Mouse (Mus musculus) limb, embryonic 12.5 days (tissue): ENCODE data around the gene Efna5. TPM values are rescaled to one million over a fixed set of nuclear protein-coding genes. Genes with fewer than 3 reads are reported as not detected.

Experiments
- ATAC-seq: fragments of 200-750 bp; cut with Nextera tagmentation; 2 replicates; pipeline ENCODE4 v1.8.0; 2017; ENCODE audit warnings: low read depth, moderate TSS enrichment; ENCODE audit not compliant: insufficient number of reproducible peaks, insufficient read depth, low FRiP score, low TSS enrichment
- H3K27ac ChIP-seq: fragments of 300-500 bp; sonication (generic); 2 replicates; pipeline ENCODE4 v1.5.1; 2016; ENCODE audit warnings: mild to moderate bottlenecking, moderate library complexity
- H3K27me3 ChIP-seq: fragments of 300-500 bp; sonication (generic); 2 replicates; pipeline ENCODE4 v1.6.1; 2016; ENCODE audit warnings: mild to moderate bottlenecking, moderate library complexity
- H3K36me3 ChIP-seq: fragments of 300-500 bp; sonication (generic); 2 replicates; pipeline ENCODE4 v1.6.1; 2016; ENCODE audit warnings: mild to moderate bottlenecking, moderate library complexity
- H3K4me1 ChIP-seq: fragments of 300-500 bp; sonication (generic); replicated peaks from 2 replicates; pipeline ENCODE4 v1.6.1; 2016
- H3K4me2 ChIP-seq: fragments of 300-500 bp; sonication (generic); 2 replicates; pipeline ENCODE4 v1.6.1; 2016; ENCODE audit warnings: mild to moderate bottlenecking, moderate library complexity
- H3K4me3 ChIP-seq: fragments of 300-500 bp; sonication (generic); replicated peaks from 2 replicates; pipeline ENCODE4 v1.5.1; 2016; ENCODE audit warnings: mild to moderate bottlenecking
- H3K9ac ChIP-seq: fragments of 300-500 bp; sonication (generic); replicated peaks from 2 replicates; pipeline ENCODE4 v1.6.1; 2016; ENCODE audit warnings: mild to moderate bottlenecking, moderate library complexity
- H3K9me3 ChIP-seq: fragments of 300-500 bp; sonication (generic); 2 replicates; pipeline ENCODE4 v1.6.1; 2016; ENCODE audit warnings: mild to moderate bottlenecking, moderate library complexity
- WGBS: fragments of 180-500 bp; shearing (Covaris S2); methylation state at CpG from one replicate; pipeline ENCODE4 v1.1.7; 2016; 5-methylcytosine and 5-hydroxymethylcytosine counted together
- polyA plus RNA-seq: library from polyadenylated mRNA; unstranded; fragments of >200 nt; fragmentation: Nextera tagmentation; extraction: Ambion mirVana; gene quantifications from 2 replicates; pipeline ENCODE4 v1.2.1, GENCODE M21; 2016

Gene Efna5
- polyA plus RNA-seq, 1 experiment from 2014 or later = 38.2 TPM

- Histone ChIP-seq H3K4me2 (no peak overlapping the region), H3K4me1 (peaks cover 11% of the 10 kb centered on the region; the same call in 1 of the 2 replicates), H3K4me3 (no peak overlapping the region), H3K9me3 (no peaks in the 10 kb centered on the region), H3K27ac (no peak overlapping the region), H3K9ac (no peak overlapping the region), H3K27me3 (no peaks in the 10 kb centered on the region), H3K36me3 (no peaks in the 10 kb centered on the region)
- 78% methylated on average over 8 of the region's 8 CpGs for WGBS
- no peak for ATAC-seq
Observed at GRCm38 (mm10) chr17:62651696-62652095, 229.4 kb downstream of the Efna5 start.

DNA sequence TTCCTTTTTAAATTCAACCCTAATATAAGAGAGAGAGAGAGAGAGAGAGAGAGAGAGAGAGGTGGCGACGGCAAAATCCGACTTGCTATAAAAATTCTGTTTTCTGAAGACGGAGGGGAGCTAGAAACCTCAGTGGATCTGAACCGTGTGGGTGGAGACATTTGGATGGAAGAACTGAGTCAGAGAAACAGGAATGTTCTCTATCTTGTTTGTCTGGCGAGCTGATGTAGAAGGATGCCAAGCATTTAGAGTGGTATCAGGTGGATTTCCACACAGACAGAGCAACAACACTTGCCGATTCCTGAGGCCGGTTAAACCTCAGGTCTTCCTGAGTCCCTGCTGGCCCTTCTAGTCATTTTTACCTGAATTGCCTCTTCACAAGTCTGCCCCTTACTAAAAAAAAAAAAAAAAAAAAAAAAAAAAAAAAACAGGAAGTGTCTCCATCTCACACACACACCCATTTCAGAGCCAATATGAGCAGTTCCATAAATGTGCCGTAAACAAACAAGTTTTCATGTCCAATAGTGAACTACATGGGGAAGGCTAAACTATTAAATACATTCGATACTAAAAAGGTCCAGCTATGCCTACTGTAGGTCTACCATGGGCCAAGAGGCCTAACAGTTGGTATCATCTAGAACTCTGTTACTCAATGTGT is 231.7 kb downstream of the Efna5 start:
- Histone ChIP-seq H3K4me2 (no peak overlapping the region), H3K9ac (no peak overlapping the region), H3K9me3 (no peaks in the 10 kb centered on the region), H3K27me3 (no peaks in the 10 kb centered on the region), H3K4me3 (no peak overlapping the region), H3K4me1 (0 out of 2 replicates have a peak, but pooled peaks cover 6% of the 10 kb centered on the region), H3K27ac (no peak overlapping the region), H3K36me3 (no peaks in the 10 kb centered on the region)
- WGBS = 79% methylated on average over 10 of the region's 10 CpGs
- no peak for ATAC-seq

- Histone ChIP-seq H3K9me3 (no peaks in the 10 kb centered on the region), H3K4me1 (peaks cover 14% of the 10 kb centered on the region; the same call in 1 of the 2 replicates), H3K4me3 (no peak overlapping the region), H3K27ac (no peak overlapping the region), H3K27me3 (no peaks in the 10 kb centered on the region), H3K36me3 (no peaks in the 10 kb centered on the region), H3K9ac (no peak overlapping the region), H3K4me2 (no peak overlapping the region)
- no peak for ATAC-seq
- 95% methylated on average over 8 of the region's 8 CpGs for WGBS
Observed at GRCm38 (mm10) chr17:62646836-62647235, 234.3 kb downstream of the Efna5 start.

DNA sequence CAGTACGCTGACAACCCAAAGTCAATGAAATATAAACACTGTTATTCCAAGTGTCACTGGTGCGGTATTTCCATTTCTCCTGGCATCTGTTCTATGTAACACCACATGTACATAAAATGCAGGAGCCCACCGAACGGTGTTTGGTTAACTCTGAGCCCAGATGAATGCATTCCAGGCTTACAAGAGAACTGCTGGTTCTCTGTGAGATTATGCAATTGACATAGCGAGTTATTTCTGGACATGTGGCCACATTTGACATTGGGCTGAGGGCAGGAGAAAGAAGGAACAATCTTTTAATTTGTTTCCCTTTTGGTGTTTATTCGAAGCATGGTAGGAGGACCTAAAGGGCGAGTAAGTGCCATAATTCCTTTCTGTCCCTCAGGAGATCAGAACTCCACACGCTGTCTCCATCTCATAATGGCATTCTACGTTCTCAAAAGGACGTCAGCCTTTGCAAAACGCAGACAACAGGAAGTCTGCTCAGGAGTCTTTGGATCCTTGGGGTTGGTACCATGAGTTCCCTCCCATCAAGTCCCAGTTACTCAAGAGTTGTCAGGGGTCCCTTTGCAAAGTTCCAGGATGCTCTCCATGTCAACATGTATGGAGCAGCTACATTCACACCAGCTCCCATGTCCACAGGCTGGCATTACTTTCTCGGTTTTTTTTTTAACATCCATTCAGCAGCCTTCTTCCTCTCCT is 238.5 kb downstream of the Efna5 start:
- Histone ChIP-seq H3K4me2 (no peak overlapping the region), H3K9me3 (no peaks in the 10 kb centered on the region; the same call in 1 of the 2 replicates), H3K27ac (no peak overlapping the region), H3K36me3 (no peaks in the 10 kb centered on the region), H3K9ac (no peak overlapping the region), H3K27me3 (no peaks in the 10 kb centered on the region), H3K4me3 (no peak overlapping the region), H3K4me1 (peaks cover 8% of the 10 kb centered on the region; the same call in 1 of the 2 replicates)
- ATAC-seq = no peak
- 73% methylated on average over 12 of the region's 12 CpGs for WGBS

GRCm38 (mm10) chr17:62640654-62641053 is 240.5 kb downstream of the Efna5 start:
- Histone ChIP-seq H3K9me3 (no peaks in the 10 kb centered on the region; the same call in 1 of the 2 replicates), H3K27me3 (no peaks in the 10 kb centered on the region), H3K27ac (no peak overlapping the region), H3K36me3 (no peaks in the 10 kb centered on the region), H3K4me3 (no peak overlapping the region), H3K9ac (no peak overlapping the region), H3K4me2 (no peak overlapping the region), H3K4me1 (peaks cover 8% of the 10 kb centered on the region; the same call in 1 of the 2 replicates)
- ATAC-seq = no peak
- 88% methylated on average over 6 of the region's 6 CpGs for WGBS

- 85% methylated on average over 7 of the region's 7 CpGs for WGBS
- no peaks in the 10 kb centered on the region for H3K36me3 ChIP-seq
- H3K27me3 ChIP-seq = no peaks in the 10 kb centered on the region
- H3K9ac ChIP-seq = no peak overlapping the region
- no peak overlapping the region for H3K4me2 ChIP-seq
- H3K4me3 ChIP-seq = no peak overlapping the region
- ATAC-seq = no peak
- no peak overlapping the region for H3K27ac ChIP-seq
- H3K4me1 ChIP-seq = no peaks in the 10 kb centered on the region
- H3K9me3 ChIP-seq = no peaks in the 10 kb centered on the region; the same call in 1 of the 2 replicates
Observed at GRCm38 (mm10) chr17:62636896-62637295, 244.2 kb downstream of the Efna5 start.

GRCm38 (mm10) chr17:62634937-62635336 is 246.2 kb downstream of the Efna5 start:
- H3K4me3 ChIP-seq = no peak overlapping the region
- no peak for ATAC-seq
- no peaks in the 10 kb centered on the region for H3K36me3 ChIP-seq
- H3K9ac ChIP-seq = no peak overlapping the region
- no peak overlapping the region for H3K27ac ChIP-seq
- no peaks in the 10 kb centered on the region for H3K27me3 ChIP-seq
- no peaks in the 10 kb centered on the region for H3K4me1 ChIP-seq
- WGBS = 70% methylated on average over 3 of the region's 3 CpGs
- H3K4me2 ChIP-seq = no peak overlapping the region
- no peaks in the 10 kb centered on the region; the same call in 1 of the 2 replicates for H3K9me3 ChIP-seq

- Histone ChIP-seq H3K4me1 (peaks cover 21% of the 10 kb centered on the region), H3K9me3 (no peaks in the 10 kb centered on the region), H3K9ac (no peak overlapping the region), H3K27me3 (no peaks in the 10 kb centered on the region), H3K4me3 (no peak overlapping the region), H3K4me2 (no peak overlapping the region), H3K27ac (no peak overlapping the region), H3K36me3 (no peaks in the 10 kb centered on the region)
- WGBS = 76% methylated on average over 1 of the region's 1 CpGs
- ATAC-seq = no peak
Observed at GRCm38 (mm10) chr17:62628474-62628873, 252.6 kb downstream of the Efna5 start.

GRCm38 (mm10) chr17:62627508-62627907 is 253.6 kb downstream of the Efna5 start:
- Histone ChIP-seq H3K36me3 (no peaks in the 10 kb centered on the region), H3K4me1 (peaks cover 21% of the 10 kb centered on the region), H3K27ac (no peak overlapping the region), H3K9ac (no peak overlapping the region), H3K4me2 (no peak overlapping the region), H3K27me3 (no peaks in the 10 kb centered on the region), H3K4me3 (no peak overlapping the region), H3K9me3 (no peaks in the 10 kb centered on the region)
- 86% methylated on average over 1 of the region's 1 CpGs for WGBS
- no peak for ATAC-seq

- Histone ChIP-seq H3K4me2 (no peak overlapping the region), H3K27ac (no peak overlapping the region), H3K9me3 (no peaks in the 10 kb centered on the region), H3K4me1 (peaks cover 21% of the 10 kb centered on the region), H3K36me3 (no peaks in the 10 kb centered on the region), H3K9ac (no peak overlapping the region), H3K27me3 (no peaks in the 10 kb centered on the region), H3K4me3 (no peak overlapping the region)
- 24% methylated on average over 8 of the region's 8 CpGs for WGBS
- ATAC-seq = no peak
Observed at GRCm38 (mm10) chr17:62625646-62626020, 255.5 kb downstream of the Efna5 start.

- Histone ChIP-seq H3K4me3 (no peak overlapping the region), H3K9ac (no peak overlapping the region), H3K4me1 (peaks cover 21% of the 10 kb centered on the region), H3K27ac (no peak overlapping the region), H3K36me3 (no peaks in the 10 kb centered on the region), H3K27me3 (no peaks in the 10 kb centered on the region), H3K4me2 (no peak overlapping the region), H3K9me3 (no peaks in the 10 kb centered on the region)
- WGBS = 72% methylated on average over 8 of the region's 8 CpGs
- ATAC-seq = no peak
Observed at GRCm38 (mm10) chr17:62624804-62625645, 256.1 kb downstream of the Efna5 start.
